Mouse (Mus musculus) cerebellum, adult 2 months (tissue): Measurements from ENCODE around the gene Mgea5. TPM values are rescaled to one million over a fixed set of nuclear protein-coding genes. Genes with fewer than 3 reads are reported as not detected.

Experiments
- DNase-seq, 2 experiments: peaks; one replicate each; pipeline ENCODE4 v3.0.0; 2021
- H3K27ac ChIP-seq: fragments of 200-500 bp; 2 replicates; pipeline ENCODE4 v1.5.1; 2012; ENCODE audit warnings: low read length, control low read depth, inconsistent platforms; ENCODE audit not compliant: insufficient read depth
- H3K27me3 ChIP-seq: fragments of 200-500 bp; 2 replicates; pipeline ENCODE4 v1.6.1; 2012; ENCODE audit warnings: inconsistent platforms, mild to moderate bottlenecking, low read length, moderate library complexity; ENCODE audit not compliant: control insufficient read depth, insufficient read depth
- H3K4me1 ChIP-seq: fragments of 200-500 bp; 2 replicates; pipeline ENCODE4 v1.6.1; 2011; ENCODE audit warnings: low read length; ENCODE audit not compliant: control insufficient read depth, insufficient read depth
- H3K4me3 ChIP-seq: fragments of 200-500 bp; replicated peaks from 2 replicates; pipeline ENCODE3; 2011; ENCODE audit warnings: mild to moderate bottlenecking, low read depth, low read length, control low read depth; ENCODE audit not compliant: insufficient read depth
- CTCF ChIP-seq: fragments of 200-500 bp; IDR thresholded peaks from 2 replicates; pipeline ENCODE4 v1.5.1; 2011; ENCODE audit warnings: low read depth, mild to moderate bottlenecking, control low read depth, low read length, moderate library complexity, borderline replicate concordance; ENCODE audit not compliant: insufficient read depth
- POLR2A ChIP-seq: fragments of 200-500 bp; IDR thresholded peaks from 2 replicates; pipeline ENCODE4 v1.6.1; 2011; ENCODE audit warnings: low read length, control low read depth, borderline replicate concordance; ENCODE audit not compliant: insufficient read depth
- WGBS: fragments of 180-500 bp; shearing (Covaris S2); methylation state at CpG from one replicate; pipeline ENCODE4 v1.1.7; 2018; 5-methylcytosine and 5-hydroxymethylcytosine counted together
- polyA plus RNA-seq: library from polyadenylated mRNA; depleted of rRNA; stranded (reverse); fragments of >200 nt; gene quantifications from 2 replicates; pipeline ENCODE4 v1.2.3, GENCODE M21; 2012; rRNA removed

The Mgea5 gene
- polyA plus RNA-seq, 1 experiment: 109 TPM

DNA sequence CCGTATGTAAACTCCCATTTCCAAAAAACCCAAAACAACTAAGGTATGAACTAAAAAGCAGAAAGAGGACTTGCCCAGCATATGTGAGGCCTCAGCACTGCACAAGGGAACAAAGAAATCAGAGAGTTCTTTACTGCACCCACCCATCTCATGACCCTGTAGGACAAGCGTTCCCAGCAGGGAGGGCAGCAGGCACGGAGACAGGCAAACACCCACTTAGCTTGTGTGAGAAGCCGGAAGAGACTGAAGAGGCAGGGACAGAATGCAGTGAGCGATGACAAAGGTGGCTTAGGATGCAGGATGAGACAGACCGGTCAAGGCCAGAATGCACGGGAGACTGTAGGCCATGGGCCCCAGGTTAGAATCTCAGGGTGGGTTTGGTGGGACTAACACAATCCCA, 52.0 kb downstream of the Mgea5 start:
- Histone ChIP-seq H3K27ac (no peak overlapping the region), H3K4me3 (no peak overlapping the region), H3K27me3 (no peaks in the 10 kb centered on the region; the same call in 1 of the 2 replicates), H3K4me1 (no peaks in the 10 kb centered on the region)
- no peak for TF ChIP-seq POLR2A
- no peak for TF ChIP-seq CTCF
- 92% methylated on average over 7 of the region's 7 CpGs for WGBS
- DNase-seq: no peak

DNA sequence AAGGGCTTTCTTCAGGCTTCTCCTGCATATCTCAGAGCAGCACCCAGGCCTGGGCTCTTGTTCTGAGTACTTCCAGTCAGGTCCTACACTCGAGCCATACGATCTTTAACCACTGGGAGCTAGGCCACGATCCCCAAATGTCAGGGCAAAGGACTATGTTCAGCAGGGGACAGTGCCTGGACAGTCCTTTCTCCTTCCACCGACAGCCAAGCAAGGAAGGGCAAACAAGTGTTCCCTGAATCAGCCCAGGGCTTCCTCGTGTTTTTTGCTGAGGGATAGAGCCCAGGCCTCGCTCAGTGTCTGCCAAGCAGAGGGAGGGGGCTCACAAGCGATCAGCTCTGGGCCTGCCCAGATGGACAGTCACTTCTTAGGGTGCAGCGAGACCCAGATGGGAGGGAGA, 53.6 kb downstream of the Mgea5 start:
- no peak overlapping the region for H3K27ac ChIP-seq
- DNase-seq: no peak
- H3K4me3 ChIP-seq: no peak overlapping the region
- TF ChIP-seq CTCF (no peak), POLR2A (no peak)
- 35% methylated on average over 8 of the region's 8 CpGs for WGBS
- H3K27me3 ChIP-seq: no peaks in the 10 kb centered on the region
- H3K4me1 ChIP-seq: no peaks in the 10 kb centered on the region

DNA sequence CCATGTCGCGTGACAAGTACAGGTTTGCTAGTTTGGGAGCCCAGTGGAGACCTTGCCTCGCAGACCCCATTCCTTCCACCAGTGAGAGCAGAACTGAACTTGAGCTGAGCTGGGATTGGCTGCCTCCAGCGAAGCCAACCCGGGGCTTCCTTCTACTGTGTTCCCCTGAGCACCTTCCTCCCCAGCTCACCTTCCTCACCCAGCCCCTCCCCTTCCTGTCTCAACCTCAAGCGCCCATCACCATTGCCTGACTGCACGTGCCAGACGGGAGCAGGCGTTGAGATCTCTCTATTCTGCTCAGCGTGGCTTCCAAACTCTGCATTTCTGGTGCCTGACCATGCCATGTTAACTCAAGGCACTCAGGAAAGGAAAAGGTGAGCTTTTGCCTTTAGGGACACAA, 56.4 kb downstream of the Mgea5 start:
- Histone ChIP-seq H3K4me1 (no peaks in the 10 kb centered on the region), H3K27me3 (no peaks in the 10 kb centered on the region), H3K27ac (no peak overlapping the region), H3K4me3 (no peak overlapping the region)
- DNase-seq: no peak
- TF ChIP-seq CTCF (no peak), POLR2A (no peak)
- WGBS: 82% methylated on average over 10 of the region's 10 CpGs

DNA sequence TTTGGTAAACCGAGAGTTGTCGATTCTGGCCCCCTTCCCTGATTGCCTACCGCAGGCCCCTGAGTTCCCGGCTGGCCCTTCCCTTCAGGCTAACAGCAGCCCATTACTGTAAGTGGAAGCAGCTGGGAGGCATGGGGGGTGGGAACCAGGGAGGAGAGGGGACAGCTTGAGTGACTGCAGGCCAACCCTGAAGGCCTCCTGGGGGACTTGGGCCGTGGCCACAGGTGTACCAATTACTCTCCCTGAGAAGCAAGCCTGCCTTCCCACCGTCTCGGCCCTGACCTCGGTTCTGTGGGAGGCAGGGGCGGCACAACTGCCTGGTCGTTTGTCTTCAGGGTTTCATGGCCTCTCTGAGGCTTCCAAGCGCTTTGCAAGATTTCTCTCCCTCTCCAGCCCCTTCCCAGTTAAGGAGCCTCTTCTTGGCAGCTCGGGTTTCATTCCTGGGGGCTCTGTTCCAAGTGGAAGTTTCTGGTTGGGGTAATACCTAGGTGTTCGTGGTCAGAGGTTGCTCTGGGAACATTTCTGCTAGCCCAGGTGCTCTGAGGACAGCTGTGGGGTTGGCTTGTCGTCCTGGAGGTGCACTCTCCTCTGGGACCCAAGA, 57.9 kb downstream of the Mgea5 start:
- DNase-seq: no peak
- no peak for TF ChIP-seq POLR2A
- TF ChIP-seq CTCF: no peak
- H3K27me3 ChIP-seq: no peaks in the 10 kb centered on the region
- H3K4me3 ChIP-seq: no peak overlapping the region
- 29% methylated on average over 14 of the region's 14 CpGs for WGBS
- H3K4me1 ChIP-seq: no peaks in the 10 kb centered on the region
- H3K27ac ChIP-seq: no peak overlapping the region

DNA sequence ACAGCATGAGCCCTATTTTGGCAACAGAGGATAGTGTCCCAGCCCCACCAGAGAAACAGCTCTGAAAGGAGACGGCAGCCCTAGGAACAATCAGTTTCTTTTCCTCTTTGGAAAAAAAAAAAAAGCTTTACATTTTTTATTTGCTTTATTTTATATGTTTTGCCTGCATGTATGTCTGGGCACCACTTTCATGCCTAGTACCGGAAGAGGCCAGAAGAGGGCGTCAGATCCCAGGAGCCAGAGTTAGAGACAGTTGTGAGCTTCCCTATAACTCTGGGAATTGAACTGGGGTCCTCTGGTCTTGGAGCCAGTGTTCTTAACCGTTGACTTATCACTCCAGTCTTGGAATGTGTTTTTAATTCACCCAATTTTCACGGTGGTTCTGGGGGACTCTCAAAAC, 61.4 kb downstream of the Mgea5 start:
- Histone ChIP-seq H3K27ac (no peak overlapping the region), H3K4me1 (peaks cover 5% of the 10 kb centered on the region; the same call in 1 of the 2 replicates), H3K27me3 (no peaks in the 10 kb centered on the region), H3K4me3 (no peak overlapping the region)
- 76% methylated on average over 5 of the region's 5 CpGs for WGBS
- DNase-seq: no peak
- TF ChIP-seq CTCF (no peak), POLR2A (no peak)

DNA sequence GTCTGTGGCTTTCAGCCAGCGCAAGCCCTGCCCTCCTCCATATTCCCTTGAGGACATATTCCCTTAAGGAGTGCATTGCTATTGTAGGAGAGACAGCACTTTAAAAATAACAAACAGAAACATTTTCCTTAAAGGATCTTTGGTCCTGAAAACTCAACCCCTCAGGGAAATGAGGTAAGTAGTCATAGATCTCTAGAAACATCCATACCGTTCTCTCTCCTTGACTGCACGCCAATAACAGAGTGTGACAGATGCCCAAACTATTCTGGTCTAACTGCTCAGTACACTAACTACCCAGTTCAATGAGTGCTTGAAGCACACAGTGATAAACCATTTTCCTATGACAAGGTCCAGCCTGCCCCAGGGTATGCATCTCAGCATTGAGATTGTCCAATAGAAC, 65.4 kb downstream of the Mgea5 start:
- H3K27me3 ChIP-seq: no peaks in the 10 kb centered on the region
- TF ChIP-seq POLR2A: no peak
- no peak for TF ChIP-seq CTCF
- DNase-seq: no peak
- H3K4me3 ChIP-seq: no peak overlapping the region
- 49% methylated on average over 3 of the region's 3 CpGs for WGBS
- H3K27ac ChIP-seq: no peak overlapping the region
- H3K4me1 ChIP-seq: peaks cover 5% of the 10 kb centered on the region; the same call in 1 of the 2 replicates

DNA sequence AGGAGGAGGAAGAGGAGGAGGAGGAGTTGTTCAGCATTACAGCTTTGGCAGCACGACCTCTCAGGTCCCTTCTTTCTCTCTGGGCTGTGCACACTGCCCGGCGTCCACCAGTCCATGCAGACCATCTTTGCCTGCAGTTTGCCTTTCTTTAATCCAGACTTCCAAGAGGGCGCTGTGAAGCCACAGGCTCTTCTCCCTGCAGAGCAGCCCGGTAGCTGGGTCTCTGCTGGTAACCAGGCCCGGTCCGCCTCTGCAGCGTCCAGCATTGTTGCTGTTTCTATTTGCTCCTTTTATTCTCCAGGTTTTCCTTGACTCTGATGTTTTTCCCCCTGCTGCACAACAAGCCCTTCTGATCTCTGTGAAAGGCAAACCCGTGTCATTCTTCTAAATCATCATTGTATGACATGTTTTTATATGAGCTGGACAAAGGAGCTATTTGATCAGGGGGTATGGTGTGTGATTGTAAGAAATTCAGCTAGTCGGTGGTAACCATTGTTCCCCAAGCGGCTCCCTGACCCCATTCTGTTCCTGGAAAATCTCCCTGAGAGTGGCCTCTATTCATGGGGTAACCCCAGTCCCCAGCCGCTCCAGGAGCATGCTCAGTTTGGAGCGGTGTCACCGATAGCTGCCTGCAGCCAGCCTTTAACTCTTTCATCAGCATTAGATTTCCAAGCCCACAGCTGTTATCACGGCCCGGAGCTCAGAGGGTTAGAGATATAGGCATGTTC, 66.0 kb downstream of the Mgea5 start:
- peaks cover 5% of the 10 kb centered on the region; the same call in 1 of the 2 replicates for H3K4me1 ChIP-seq
- H3K4me3 ChIP-seq: peak overlapping the region; percentile 40
- TF ChIP-seq CTCF (peak; percentile 46; the same call in 1 of the 2 replicates), POLR2A (no peak)
- H3K27ac ChIP-seq: no peak overlapping the region
- H3K27me3 ChIP-seq: no peaks in the 10 kb centered on the region
- peak; percentile 62 to 69 for DNase-seq
- WGBS: 8% methylated on average over 16 of the region's 16 CpGs

DNA sequence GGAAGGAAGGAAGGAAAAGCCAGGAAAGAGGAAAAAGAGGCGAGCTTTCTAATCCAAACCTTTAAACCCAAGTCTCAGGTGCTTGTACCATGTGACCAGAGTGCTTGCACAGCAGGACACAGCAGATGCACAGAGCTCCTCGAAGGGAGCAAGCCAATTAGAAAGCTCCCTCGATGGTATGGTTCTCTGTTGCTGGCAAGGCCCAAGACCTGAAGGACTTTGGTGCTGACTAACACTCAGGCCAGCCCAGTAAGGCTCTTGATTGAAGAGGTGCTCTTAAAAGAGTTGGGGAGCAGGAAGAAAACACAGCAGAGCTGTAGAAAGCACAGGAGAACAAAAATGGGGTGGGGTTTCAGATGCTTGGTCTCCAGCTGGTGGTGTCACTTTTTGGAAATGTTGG, 74.9 kb downstream of the Mgea5 start:
- WGBS: 29% methylated on average over 3 of the region's 3 CpGs
- no peak for DNase-seq
- Histone ChIP-seq H3K27ac (no peak overlapping the region), H3K4me1 (no peaks in the 10 kb centered on the region), H3K4me3 (no peak overlapping the region), H3K27me3 (no peaks in the 10 kb centered on the region; the same call in 1 of the 2 replicates)
- TF ChIP-seq CTCF: no peak

Other genes with a start within 250 kb of the Mgea5 start
- 14.5 and 14.6 TPM in 2 replicates for gene Poll, start 223.3 kb downstream of the Mgea5 start, polyA plus RNA-seq
- gene Gm17018, start 223.2 kb downstream of the Mgea5 start, polyA plus RNA-seq: 44.6 and 56.7 TPM in 2 replicates
- gene Fbxw4, start 123.5 kb downstream of the Mgea5 start, polyA plus RNA-seq: 43.7 and 44.8 TPM in 2 replicates
- gene Fgf8, start 40.9 kb downstream of the Mgea5 start, polyA plus RNA-seq: not detected in 2 replicates
- 14.7 and 15.0 TPM in 2 replicates for gene Npm3, start 34.2 kb downstream of the Mgea5 start, polyA plus RNA-seq
- 9.5 and 10.8 TPM in 2 replicates for gene Kcnip2, start 32.2 kb upstream of the Mgea5 start, polyA plus RNA-seq
- gene Armh3, start 214.7 kb upstream of the Mgea5 start, polyA plus RNA-seq: 17.7 and 18.2 TPM in 2 replicates
- gene Hps6, start 219.7 kb upstream of the Mgea5 start, polyA plus RNA-seq: 7.2 and 8.4 TPM in 2 replicates